22 mouse cellular contexts compared by ENCODE assay signal in genomic region chr3:139200324-139200723, GRCm38 (mm10). TPM values are rescaled to one million over a fixed set of nuclear protein-coding genes. Genes with fewer than 3 reads are reported as not detected.
DNase-seq lines count a peak whose midpoint lies in the region; TF ChIP-seq lines count a peak whose summit lies in the region.
"Had no signal": no experiment of that assay in that cellular context is flagged by ENCODE, and none has a peak within 500 bp of the region (broad histone marks: within the 10 kb centered on the region; RNA-seq: fewer than 3 reads in every experiment).

No protein-coding gene starts in this region.

- intact Hi-C loops in heart, postnatal 14 days (cut with DNase I), result no loop called here

- no peak for TF ChIP-seq POLR2A in cortical plate, adult 2 months (IDR thresholded peaks at IDR 0.05; ENCODE audit: extremely low read depth, insufficient read depth, low read length)

- DNase-seq in heart, adult 11 months, result peak; percentile 25
- no peak for DNase-seq in heart, postnatal 14 days
- DNase-seq in retina, postnatal 1 day, result peak; percentile 12
- no peak for DNase-seq in retina, embryonic 14.5 days (ENCODE audit: low spot score)
- DNase-seq in telencephalon, adult 2 months (ENCODE audit: low read depth, low spot score), result peak; percentile 83
- no peak for DNase-seq in thymus, adult 18-20 months
- DNase-seq: adrenal gland, adult 2 months; adrenal gland, postnatal 25 days; cerebellum, adult 11 months; cerebellum, adult 8-10 months; cerebellum, postnatal 14 days; gastrocnemius, postnatal 14 days; heart, postnatal 36 days had no signal

- no peak overlapping the region for H3K4me3 ChIP-seq in cortical plate, adult 2 months (ENCODE audit: insufficient read depth, low read length)
- H3K4me3 ChIP-seq: embryonic facial prominence, embryonic 12.5 days; forebrain, embryonic 15.5 days; heart, embryonic 12.5 days; hindbrain, embryonic 15.5 days had no signal

- H3K27ac ChIP-seq in cortical plate, adult 2 months (ENCODE audit: insufficient read depth, low read length), result peak overlapping the region; percentile 56
- H3K27ac ChIP-seq: embryonic facial prominence, embryonic 12.5 days; forebrain, embryonic 15.5 days; hindbrain, embryonic 15.5 days had no signal

- H3K4me1 ChIP-seq in cortical plate, adult 2 months (ENCODE audit: control insufficient read depth, insufficient read depth, low read length), result no peaks in the 10 kb centered on the region; the same call in 1 of the 2 replicates
- H3K4me1 ChIP-seq: embryonic facial prominence, embryonic 12.5 days had no signal

- TF ChIP-seq CTCF in cortical plate, adult 2 months (IDR thresholded peaks at IDR 0.05; ENCODE audit: extremely low read depth, insufficient read depth, low read length), result no peak

RNA-seq across cellular contexts. Expression of gene Stpg2, which starts 5.2 kb away (rescaled TPM):
- not detected for total RNA-seq in heart, postnatal 14 days (2021)
- polyA plus RNA-seq in cortical plate, adult 2 months (2012; rRNA removed), result 0.04 TPM in 2 replicates
- total RNA-seq: adrenal gland, adult 2 months; common myeloid progenitor, adult 5-6 weeks; ES-E14; gastrocnemius, adult 18-20 months; gastrocnemius, postnatal 14 days; heart, adult 8-10 months; heart, postnatal 36 days had no signal
- polyA plus RNA-seq: adrenal gland, adult 2 months; forebrain, embryonic 15.5 days; heart, embryonic 12.5 days had no signal

Comparison
In these comparisons a context has a peak if more than half of its experiments do, and no peak if none do; other contexts are left out.
1. DNase-seq: peak in heart, adult 11 months (single experiment), retina, postnatal 1 day (single experiment) and telencephalon, adult 2 months (single experiment); none in heart, postnatal 14 days (0 of 2), retina, embryonic 14.5 days (single experiment) and thymus, adult 18-20 months (0 of 2).